Mouse (Mus musculus): ENCODE measurements around the gene Rho.

Gene Rho

GRCm38 (mm10) chr6:115931639-115932038 is at the start of gene Rho:
TSS of gene Rho (plus strand) at chr6:115931748.
- DNase-seq: no peak

- DNase-seq: no peak
Observed at GRCm38 (mm10) chr6:115884018-115884417, 47.5 kb upstream of the Rho start.

GRCm38 (mm10) chr6:115886894-115887293 is 44.7 kb upstream of the Rho start:
- no peak for DNase-seq

GRCm38 (mm10) chr6:115888296-115888695 is 43.3 kb upstream of the Rho start:
- peak; percentile 32 for DNase-seq

GRCm38 (mm10) chr6:115890601-115891000 is 40.9 kb upstream of the Rho start:
- DNase-seq: no peak

- no peak for DNase-seq
Observed at GRCm38 (mm10) chr6:115891061-115891460, 40.5 kb upstream of the Rho start.

- DNase-seq: no peak
Observed at GRCm38 (mm10) chr6:115891497-115892061, 40.0 kb upstream of the Rho start.

GRCm38 (mm10) chr6:115892363-115892762 is 39.2 kb upstream of the Rho start:
- no peak for DNase-seq

- DNase-seq: no peak
Observed at GRCm38 (mm10) chr6:115896346-115896745, 35.2 kb upstream of the Rho start.

- DNase-seq: no peak
Observed at GRCm38 (mm10) chr6:115897117-115897516, 34.4 kb upstream of the Rho start.

- no peak for DNase-seq
Observed at GRCm38 (mm10) chr6:115897926-115898520, 33.5 kb upstream of the Rho start.

- peak; percentile 56 for DNase-seq
Observed at GRCm38 (mm10) chr6:115901062-115901461, 30.5 kb upstream of the Rho start.

- no peak for DNase-seq
Observed at GRCm38 (mm10) chr6:115901489-115901931, 30.0 kb upstream of the Rho start.

GRCm38 (mm10) chr6:115902545-115902944 is 29.0 kb upstream of the Rho start:
- no peak for DNase-seq

- no peak for DNase-seq
Observed at GRCm38 (mm10) chr6:115905568-115905967, 26.0 kb upstream of the Rho start.

GRCm38 (mm10) chr6:115906455-115906854 is 25.1 kb upstream of the Rho start:
- no peak for DNase-seq

- no peak for DNase-seq
Observed at GRCm38 (mm10) chr6:115906871-115907270, 24.7 kb upstream of the Rho start.

GRCm38 (mm10) chr6:115908421-115908982 is 23.0 kb upstream of the Rho start:
- peak; percentile 31 for DNase-seq

GRCm38 (mm10) chr6:115909052-115909451 is 22.5 kb upstream of the Rho start:
- DNase-seq: no peak

GRCm38 (mm10) chr6:115909940-115910339 is 21.6 kb upstream of the Rho start:
- DNase-seq: peak; percentile 31

- no peak for DNase-seq
Observed at GRCm38 (mm10) chr6:115911763-115912162, 19.8 kb upstream of the Rho start.

- no peak for DNase-seq
Observed at GRCm38 (mm10) chr6:115913482-115913881, 18.1 kb upstream of the Rho start.

- no peak for DNase-seq
Observed at GRCm38 (mm10) chr6:115914511-115915202, 16.9 kb upstream of the Rho start.
